Mouse (Mus musculus): ENCODE data around the gene Dact3.

Dact3 gene

DNA sequence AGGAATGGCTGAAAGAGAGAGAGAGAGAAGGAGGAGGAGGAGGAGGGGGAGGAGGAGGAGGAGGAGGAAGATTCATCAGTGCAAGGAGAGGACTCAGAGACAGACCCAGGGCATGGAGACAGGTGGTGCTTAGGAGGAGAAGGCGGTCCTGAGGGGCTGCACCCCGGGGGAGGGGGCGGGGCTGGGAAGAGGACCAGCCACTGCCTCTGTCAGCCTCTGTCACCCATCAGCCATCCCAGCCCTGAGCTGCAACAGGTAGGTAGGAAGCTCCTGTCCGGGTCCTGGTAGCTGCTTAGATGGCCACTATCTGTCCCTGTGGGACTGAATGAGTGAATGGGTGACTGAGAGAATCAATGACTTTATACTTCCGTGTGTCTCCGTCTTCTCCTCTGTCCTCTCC, 18.5 kb downstream of the Dact3 start:
- DNase-seq: no peak

GRCm38 (mm10) chr7:16894279-16894678, 19.2 kb downstream of the Dact3 start:
- DNase-seq: no peak

- DNase-seq: peak; percentile 46 to 56
Observed at GRCm38 (mm10) chr7:16895000-16895399, 19.9 kb downstream of the Dact3 start.

- no peak for DNase-seq
Observed at GRCm38 (mm10) chr7:16895511-16895910, 20.4 kb downstream of the Dact3 start.

GRCm38 (mm10) chr7:16900526-16900925, 25.4 kb downstream of the Dact3 start:
- DNase-seq: no peak

DNA sequence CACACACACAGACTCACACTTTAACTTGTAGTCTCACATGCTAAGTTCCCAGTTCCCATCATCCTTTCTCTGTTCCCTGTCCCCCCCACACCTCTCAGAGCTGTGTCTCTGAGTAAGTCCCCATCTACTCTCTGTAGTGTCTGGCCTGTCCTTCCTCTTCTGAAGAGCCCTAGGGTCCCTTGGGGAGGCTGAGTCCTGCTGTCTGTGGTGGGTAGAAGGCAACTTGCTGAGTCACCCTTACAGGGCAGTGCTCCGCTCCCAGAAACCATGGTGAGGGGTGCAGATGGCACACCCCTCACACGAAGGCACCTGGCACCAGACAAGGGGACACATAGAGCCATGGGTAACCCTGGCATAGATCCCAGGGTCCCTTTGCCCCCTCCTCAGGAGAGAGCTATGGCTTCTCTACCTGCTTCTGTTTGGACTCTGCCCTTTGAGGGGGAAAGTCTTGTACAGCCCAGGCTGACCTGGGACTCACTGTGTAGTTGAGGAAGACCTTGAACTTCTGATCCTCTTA, 28.4 kb downstream of the Dact3 start:
- DNase-seq: no peak

GRCm38 (mm10) chr7:16904120-16904675, 29.1 kb downstream of the Dact3 start:
- DNase-seq: no peak

GRCm38 (mm10) chr7:16905491-16906021, 30.4 kb downstream of the Dact3 start:
- DNase-seq: no peak

DNA sequence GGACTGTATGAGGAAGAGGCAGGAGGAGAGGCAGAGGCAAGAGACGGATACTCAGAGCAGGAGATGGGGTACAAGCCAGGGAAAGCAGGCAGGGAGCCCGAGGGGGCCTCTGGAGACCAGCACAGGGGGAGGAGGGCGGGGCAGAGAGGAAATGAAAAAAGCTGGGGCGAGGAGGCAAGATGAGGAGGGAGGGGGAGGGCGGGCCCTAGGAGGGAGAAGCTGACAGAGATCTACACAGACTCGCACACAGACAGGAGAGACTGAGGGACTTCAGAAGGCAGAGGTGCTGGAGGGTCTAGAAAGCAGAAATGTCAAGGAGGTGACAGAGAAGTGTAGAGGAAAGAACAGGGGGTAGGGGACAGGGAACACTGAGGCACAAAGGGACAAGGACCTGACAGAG, 31.2 kb downstream of the Dact3 start, which contains the start of gene Ptgir:
Ptgir (plus strand) TSS at position 210 of the 400 bp plus-strand sequence.
- no peak for DNase-seq

DNA sequence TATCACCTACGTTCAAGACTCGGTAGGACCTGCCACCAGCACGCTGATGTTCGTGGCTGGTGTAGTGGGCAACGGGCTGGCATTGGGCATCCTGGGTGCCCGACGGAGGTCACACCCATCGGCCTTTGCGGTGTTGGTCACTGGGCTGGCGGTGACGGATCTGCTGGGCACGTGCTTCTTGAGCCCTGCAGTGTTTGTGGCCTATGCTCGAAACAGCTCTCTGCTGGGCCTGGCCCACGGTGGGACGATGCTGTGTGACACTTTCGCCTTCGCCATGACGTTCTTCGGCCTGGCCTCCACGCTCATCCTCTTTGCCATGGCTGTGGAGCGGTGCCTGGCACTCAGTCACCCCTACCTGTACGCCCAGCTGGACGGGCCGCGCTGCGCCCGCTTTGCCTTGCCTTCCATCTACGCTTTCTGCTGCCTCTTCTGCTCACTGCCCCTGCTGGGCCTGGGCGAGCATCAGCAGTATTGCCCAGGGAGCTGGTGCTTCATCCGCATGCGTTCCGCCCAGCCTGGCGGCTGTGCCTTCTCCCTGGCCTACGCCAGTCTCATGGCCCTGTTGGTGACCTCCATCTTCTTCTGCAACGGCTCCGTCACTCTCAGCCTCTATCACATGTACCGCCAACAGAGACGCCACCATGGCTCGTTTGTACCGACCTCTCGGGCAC, 31.9 kb downstream of the Dact3 start:
- no peak for DNase-seq

DNA sequence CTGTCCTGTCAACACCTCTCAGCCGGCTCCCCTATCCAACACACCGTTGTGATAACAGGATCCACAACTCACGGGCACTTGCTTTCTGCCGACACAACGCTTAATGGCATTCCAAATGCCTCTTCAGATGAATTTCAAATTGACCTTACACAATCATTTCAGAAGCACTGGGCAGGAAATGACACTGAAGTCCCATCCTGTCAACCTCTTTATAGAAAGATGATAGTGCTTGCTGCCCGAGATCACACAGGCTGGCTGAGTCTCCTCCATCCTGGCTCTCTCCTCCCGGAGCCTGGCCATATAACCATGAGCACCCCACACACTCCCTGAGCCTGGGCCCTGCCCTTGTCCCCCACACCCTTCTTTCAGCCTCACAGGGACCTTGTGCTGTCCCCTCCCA, 32.7 kb downstream of the Dact3 start:
- DNase-seq: no peak

GRCm38 (mm10) chr7:16908367-16908766, 33.2 kb downstream of the Dact3 start:
- no peak for DNase-seq

DNA sequence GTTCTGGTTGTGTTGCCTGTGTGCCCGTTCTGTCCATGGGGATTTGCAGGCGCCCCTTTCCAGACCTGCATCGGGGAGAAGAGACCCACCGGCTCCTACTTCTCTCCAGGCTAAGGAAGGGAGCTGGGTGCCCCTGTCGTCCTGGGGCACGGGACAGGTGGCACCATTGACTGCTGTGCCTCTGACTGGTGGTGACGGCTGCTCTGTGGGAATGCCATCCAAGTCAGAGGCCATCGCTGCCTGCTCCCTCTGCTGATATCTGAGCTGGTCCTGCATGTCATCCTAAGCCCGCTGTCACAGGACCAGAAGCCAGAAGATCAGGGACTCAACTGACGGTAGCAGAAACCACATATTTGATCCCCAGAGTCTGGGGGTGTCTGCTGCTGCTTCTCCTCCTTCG, 33.7 kb downstream of the Dact3 start:
- no peak for DNase-seq

GRCm38 (mm10) chr7:16909909-16910308, 34.8 kb downstream of the Dact3 start:
- no peak for DNase-seq

- DNase-seq: no peak
Observed at GRCm38 (mm10) chr7:16911904-16912303, 36.8 kb downstream of the Dact3 start.

DNA sequence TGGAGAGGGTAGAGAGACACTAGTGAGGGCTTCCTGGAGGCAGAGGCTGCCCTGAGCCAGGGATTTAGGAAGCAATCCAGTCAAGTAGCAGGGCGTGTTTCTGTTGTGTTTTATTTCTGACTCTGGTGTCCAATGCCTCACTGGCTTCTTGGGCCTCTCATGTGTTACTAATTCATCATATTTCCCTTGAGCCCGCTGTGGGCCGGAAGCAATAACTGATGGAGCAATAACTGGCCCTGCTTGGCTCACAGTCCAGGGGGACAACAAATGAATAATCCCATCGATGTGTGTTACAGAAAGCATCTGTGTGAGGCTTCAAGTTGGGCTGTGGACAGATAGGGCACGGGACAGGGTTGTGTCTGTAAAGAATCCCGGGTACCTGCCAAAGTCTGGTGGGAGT, 37.2 kb downstream of the Dact3 start:
- no peak for DNase-seq

DNA sequence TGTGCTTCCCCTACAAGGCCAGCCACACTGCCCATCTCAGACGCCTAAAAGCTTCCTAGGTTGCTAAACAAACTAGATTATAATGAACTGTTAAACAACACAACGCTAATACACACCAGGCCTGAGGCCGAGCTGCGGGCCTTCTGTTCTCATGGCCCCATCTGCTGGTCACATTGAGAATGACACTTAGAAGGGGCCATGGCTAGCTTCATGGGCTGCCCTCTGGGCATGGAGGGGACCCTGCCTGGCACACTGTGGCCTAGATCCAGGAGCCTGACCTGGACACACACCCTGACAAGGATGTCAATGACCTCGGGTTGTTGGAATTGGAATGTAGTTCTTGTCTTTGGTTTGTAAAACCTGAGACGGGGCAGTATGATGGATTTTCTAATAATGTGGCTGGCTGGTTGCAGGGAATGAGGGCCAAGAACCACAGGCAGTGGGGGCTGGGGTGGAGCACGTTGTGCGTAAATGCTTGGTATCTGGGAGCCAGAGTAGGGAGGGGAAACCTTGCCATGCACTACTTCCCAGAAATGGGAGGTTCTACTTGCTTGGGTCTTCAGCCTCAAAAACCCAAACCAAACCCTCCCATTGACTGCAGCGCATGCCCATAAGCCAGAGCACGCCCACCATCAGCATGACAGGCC, 38.8 kb downstream of the Dact3 start:
- no peak for DNase-seq

DNA sequence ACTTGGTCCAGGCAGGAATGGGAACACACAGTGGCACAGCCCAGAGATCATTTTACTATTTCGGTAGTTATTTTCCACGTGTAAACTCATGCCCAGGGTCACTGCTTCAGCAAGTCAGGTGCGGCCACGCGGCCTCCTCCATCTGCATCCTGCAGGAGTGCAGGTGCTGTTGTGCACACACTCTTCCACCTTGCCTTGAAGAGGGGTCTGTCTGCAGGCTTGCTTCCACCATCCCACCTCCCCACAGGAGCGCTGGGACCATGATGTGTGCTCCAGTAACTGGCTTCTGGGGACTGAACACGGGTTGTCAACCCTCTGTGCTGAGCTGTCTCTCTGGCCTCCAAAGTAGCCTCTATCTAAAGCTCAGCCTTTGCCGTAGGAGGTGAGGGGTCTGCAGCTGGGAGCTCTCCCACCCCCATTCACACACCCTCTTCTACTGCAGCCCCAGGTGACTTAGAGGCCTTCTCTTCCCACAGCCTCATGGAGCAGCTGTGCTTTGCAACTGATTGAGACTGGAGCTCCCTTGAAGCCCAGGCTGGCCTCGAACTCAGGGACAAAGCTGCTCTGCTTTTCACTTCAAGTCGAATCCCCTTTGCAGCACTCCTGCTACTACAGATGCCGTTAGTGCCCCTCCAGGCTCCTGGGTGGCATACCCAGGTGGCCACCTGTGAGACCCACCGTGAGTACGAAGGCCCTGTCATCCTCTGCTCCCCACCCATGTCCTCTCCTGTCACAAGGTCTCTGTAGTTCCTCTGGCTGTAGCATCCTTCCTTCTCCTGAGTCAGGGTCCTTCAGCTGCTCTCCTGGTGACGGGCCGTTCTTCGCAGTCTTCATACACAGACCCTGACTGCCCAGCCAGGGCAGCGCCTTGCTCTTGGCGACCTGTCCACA, 39.6 kb downstream of the Dact3 start:
- no peak for DNase-seq

DNA sequence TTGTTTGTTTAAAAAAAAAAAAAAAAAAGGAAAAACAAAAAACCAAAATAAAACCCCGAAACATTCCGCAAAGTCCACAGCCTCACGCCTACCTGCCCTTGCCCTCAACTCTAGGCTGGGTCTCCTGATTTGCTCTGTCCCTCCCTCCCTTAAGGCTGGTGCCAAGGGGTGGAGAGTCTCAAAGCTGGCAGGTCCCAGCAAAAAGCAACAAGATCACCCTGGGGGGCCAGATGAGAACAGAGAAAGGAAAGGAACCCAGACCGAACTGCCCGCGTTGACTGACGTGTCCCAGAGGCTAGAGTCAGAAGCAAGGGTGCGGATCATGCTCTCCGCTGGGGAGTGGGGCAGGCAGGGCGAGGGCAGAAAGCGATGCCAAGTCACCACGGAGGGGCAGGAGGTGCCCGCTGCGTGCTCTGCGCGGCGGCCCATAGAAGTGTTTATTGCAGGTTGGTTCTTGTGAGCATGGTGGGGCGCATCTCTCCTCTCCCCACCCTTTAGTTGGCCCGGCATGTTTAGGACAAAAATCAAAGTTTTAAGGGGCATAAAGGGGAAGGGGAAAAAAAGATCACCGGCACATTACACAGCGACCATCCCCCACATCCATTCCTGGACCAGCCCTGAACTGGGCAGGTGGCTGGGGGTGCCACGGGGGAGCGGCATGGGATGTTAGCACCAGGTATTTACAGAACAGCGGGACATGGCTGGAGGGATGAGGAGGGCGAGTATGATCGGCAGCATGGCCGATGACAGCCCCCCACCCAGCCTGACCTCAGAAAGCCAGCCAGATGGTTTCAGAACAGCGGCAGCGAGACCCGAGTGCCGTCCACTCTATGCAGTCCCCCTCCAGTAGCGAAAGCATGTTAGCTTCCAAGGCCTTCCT, 40.6 kb downstream of the Dact3 start:
- DNase-seq: no peak

GRCm38 (mm10) chr7:16916342-16917265, 41.5 kb downstream of the Dact3 start:
- DNase-seq: no peak

GRCm38 (mm10) chr7:16917447-16917846, 42.3 kb downstream of the Dact3 start:
- DNase-seq: no peak

Data from thymus, adult 18-20 months (tissue).